Mouse (Mus musculus): ENCODE results near the gene Odf3l1.
"Not testable (repeated sequence)": the region's sequence is repeated elsewhere in the genome, so short reads cannot be mapped to it uniquely, and the experiment has no call there.

The Odf3l1 gene

DNA sequence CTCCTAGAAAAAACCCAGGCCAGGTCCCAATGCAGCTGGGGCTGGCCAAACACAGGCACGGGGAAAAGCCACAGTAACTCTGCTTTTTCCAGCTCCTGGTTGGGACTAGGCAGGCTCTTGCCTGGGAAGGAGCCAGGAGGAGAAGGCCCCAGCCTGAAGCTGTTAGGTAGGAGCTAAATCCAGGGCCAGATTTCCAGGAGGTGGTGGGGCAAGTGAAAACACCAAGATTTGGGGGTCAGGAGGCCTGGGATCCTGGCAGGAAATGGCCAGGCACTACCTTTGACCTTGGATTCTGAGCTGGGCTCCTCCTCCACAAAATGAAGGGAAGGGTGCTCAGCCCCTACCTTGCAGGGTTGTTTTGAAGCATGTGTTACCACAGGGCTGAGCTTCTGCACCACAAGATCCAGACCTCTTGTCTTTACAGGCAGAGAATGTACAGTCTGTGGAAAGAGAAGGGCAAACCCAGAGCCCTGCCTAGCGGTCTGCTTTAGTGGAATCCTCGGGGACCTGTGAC, at the start of gene Odf3l1:
TSS of gene Odf3l1 (minus strand) at position 464 of the 514 bp plus-strand sequence.
- no peak for DNase-seq (ENCODE audit: low read depth in 2 of 2, low spot score in 2 of 2)

DNA sequence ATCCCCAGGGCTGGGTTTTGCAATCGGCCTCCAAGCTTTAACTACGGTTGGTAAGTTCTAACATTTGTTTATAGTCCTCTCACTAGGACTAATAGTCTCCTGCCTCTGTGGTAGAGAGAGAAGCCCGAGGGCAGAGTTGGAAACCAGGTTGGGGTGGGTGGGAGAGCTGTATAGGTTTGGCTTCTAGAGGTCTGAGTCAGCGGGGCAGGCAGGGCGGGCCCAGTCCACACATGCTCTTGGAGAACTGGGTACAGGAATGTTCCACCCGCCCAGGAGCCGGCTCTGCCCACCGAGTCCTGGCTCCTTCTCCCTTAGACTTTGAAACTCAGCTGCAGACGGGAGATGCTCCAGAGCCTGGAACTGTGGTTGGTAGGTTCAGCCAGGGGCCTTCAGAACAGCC, 49.5 kb upstream of the Odf3l1 start:
- DNase-seq (ENCODE audit: low read depth in 2 of 2, low spot score in 2 of 2) = no peak

DNA sequence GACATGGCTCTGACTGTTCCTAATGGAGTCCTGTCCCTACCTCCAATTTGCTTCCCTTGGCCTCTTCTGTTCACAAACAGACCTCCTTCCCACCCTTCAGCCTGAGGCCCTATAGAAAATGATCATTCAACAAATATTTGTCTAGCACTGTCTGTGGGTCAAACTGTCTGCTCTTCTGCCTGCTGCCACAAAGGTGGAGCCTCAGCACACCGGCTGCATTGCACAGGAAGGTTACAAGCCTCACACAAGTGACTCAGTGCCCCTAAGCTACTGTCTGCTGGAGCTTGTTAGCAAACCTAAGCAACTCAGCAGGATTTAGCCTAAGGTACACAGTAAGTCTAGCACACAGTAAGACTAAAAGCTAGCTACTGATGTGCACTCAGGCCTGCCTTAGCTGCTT, 46.5 kb upstream of the Odf3l1 start:
- no peak for DNase-seq (ENCODE audit: low read depth in 2 of 2, low spot score in 2 of 2)

DNA sequence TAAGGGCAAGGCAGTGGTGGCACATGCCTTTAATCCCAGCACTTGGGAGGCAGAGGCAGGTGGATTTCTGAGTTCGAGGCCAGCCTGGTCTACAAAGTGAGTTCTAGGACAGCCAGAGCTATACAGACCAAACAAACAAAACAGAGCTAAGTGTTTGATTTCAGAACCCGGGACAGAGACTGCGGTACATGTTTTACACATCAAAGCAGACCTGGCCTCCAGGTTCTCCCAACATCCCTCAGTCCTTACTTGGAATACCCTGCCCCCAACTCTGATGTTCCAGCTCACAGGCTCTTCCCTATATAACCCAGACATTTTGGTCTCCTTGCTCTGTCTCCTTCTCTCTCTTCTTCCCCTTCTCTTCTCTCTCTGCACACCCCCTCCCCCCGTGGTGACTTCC, 45.5 kb upstream of the Odf3l1 start:
- not testable (repeated sequence) for DNase-seq (ENCODE audit: low read depth in 2 of 2, low spot score in 2 of 2)

DNA sequence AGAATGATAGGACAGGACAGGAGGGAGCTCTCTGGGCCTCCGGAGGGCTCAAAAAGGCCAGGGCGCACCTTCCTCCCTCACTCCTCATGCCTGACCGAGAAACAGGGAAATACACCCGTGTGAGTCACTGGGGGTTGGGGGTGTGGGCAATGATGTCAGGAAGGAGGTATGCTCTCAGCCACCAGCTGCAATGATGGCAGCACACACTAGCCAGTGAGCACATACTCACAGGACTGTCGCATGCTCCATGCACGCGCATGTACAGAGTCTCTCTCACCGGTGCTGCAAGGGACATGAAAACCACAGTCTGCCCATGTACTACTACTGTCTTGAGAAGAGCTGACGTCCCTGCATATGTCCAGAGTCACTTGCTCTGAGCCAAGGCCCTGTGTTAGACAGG, 43.1 kb upstream of the Odf3l1 start:
- DNase-seq (ENCODE audit: low read depth in 2 of 2, low spot score in 2 of 2) = no peak

DNA sequence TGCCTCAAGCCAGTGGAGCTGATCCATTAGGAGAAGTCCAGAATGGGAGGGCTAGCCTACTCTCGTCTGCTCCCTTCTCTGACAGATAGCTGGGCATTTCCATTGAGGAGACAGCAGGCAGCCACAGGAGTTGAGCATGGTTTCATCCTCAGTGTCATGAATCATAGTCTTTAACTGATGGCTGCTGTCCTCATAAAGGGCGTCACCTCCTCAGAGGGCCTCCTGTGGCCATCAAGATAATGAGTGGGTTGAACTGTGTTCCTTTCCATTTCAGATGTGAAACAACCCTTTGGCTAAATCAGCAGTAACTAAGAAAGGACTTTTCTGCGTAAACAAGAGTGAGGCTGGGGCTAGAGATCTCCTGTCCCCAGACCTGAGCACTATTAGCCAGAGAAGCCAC, 39.2 kb upstream of the Odf3l1 start:
- DNase-seq (ENCODE audit: low read depth in 2 of 2, low spot score in 2 of 2) = no peak

DNA sequence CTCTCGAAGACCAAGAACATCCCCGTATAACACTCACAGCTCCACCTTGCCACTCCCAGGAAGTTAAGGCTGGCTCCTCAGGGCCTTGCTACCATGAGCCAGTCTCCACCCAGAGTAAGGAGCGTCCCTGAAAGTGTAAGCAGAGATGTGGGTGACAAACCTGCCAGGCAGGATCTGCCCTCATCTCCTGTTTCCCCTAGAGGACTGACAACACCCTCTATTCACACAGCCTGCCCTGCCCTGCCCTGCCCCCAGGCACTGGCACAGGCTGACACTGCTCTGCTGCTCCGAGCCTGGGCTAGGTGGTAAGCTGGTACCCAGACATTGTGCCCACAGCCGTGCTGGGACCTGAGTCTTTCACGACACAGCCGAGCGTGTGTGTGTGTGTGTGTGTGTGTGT, 36.7 kb upstream of the Odf3l1 start:
- DNase-seq (ENCODE audit: low read depth in 2 of 2, low spot score in 2 of 2) = no peak

DNA sequence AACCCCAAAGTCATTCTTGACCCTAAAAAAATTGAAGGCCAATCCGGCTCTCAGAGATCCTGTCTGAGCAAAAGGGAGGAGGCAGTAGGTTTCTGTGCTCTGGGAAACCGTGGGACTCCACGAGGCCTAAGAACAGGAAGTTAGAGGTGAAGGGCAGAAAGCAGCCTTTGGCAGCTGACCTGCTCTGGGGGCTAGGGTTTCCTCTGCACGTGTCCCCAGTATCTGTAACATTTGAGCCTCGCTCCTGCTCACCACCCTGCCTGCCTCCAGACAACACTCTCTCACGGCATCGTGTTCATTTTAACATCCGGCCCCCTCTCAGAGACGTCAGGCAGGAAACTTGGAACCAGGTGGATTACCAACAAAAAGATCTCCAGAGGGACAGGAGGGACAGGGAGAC, 36.1 kb upstream of the Odf3l1 start:
- DNase-seq (ENCODE audit: low read depth in 2 of 2, low spot score in 2 of 2) = no peak

DNA sequence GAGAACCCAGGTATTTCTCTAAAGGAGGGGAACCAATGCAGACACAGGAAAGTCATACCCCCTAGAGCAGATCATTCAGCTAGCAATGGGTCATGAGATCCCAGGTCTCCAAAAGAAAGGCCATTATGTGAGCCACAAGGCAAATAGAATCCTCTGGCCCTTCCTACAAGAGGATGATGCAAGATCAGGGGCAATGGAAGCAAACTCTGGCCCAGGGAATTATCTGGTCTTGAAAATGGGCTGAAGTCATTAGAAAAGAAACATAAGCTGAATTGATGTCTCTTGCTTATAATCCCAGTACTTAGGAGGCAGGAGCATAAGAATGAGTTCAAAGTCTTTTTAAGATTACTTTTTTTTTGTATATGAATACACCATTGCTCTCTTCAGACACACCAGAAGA, 35.6 kb upstream of the Odf3l1 start:
- DNase-seq (ENCODE audit: low read depth in 2 of 2, low spot score in 2 of 2) = no peak

DNA sequence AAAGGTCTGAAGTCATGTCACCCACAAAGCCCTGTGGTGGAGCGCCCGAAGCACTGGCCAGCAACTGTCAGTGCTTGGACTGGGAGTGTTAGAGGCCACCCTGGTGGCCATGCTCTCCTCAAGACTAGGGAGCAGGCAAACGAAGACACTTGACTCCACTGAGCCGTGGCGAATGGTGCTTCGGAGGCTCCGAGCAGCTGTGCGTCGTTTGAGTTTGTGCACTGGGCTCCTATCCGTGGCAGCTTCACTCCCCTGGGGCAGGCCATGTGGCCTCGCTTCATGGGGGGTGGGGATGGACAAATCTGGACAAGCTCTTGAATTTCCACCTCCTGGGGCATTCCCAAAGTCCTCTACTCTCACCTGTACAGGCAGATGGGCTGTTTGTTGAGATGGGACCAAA, 34.9 kb upstream of the Odf3l1 start:
- no peak for DNase-seq (ENCODE audit: low read depth in 2 of 2, low spot score in 2 of 2)

DNA sequence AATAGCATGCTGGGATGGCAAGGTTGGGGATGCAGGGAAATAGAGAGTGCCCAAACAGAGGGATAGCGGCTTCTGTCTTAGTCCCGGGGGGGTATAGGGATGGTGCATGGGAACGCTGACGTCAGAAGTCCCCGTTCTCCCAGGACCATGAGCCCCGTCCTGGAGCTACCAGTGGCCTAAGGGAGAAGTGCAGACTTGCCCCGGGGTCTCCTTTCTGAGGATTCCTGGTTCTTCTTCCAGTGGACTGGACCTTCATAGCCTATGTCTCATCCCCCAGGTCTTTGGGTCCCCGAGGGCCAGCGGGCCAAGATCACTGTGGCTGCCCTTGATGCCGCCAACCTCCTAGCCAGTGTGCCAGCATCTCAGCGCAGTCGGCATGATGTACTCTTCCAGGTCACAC, 32.3 kb upstream of the Odf3l1 start:
- DNase-seq (ENCODE audit: low read depth in 2 of 2, low spot score in 2 of 2) = no peak

DNA sequence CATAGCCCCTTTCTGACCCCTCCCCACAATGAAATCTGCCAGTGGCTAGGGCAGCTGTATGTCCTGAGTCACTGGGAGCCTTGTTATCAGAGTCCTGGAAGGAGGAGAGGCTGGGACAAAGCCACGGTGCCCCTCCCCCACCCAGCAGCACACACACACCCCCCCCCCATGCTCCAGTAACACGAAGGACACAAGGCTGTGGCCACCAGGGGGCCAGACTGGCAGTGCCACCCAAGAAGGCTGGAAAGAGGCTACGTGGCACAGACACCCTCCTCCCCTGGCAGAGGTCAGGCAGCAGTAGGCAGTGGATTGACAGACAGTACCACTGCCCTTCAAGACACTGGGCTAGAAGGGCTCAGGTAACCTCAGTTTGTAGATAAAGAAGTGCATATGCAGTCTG, 29.5 kb upstream of the Odf3l1 start:
- no peak for DNase-seq (ENCODE audit: low read depth in 2 of 2, low spot score in 2 of 2)

DNA sequence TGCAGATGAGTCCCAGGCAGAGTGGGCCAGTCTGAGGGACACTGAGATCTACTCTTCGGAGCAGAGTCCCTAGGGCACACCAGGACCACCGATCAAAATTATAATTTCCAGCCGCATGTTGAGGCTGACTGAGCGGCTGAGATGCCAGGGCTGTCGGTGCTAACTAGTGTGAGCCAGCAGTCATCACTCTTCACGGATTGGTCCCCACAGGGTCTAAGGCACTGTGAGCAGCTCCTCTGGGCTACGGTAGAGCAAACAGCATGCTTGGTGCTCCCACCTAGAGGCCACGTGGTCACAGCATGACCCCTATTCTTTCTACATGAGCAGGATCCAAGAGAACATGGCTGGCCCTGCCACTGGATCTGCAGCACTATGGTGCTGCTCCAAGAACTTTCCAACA, 28.8 kb upstream of the Odf3l1 start:
- no peak for DNase-seq (ENCODE audit: low read depth in 2 of 2, low spot score in 2 of 2)

DNA sequence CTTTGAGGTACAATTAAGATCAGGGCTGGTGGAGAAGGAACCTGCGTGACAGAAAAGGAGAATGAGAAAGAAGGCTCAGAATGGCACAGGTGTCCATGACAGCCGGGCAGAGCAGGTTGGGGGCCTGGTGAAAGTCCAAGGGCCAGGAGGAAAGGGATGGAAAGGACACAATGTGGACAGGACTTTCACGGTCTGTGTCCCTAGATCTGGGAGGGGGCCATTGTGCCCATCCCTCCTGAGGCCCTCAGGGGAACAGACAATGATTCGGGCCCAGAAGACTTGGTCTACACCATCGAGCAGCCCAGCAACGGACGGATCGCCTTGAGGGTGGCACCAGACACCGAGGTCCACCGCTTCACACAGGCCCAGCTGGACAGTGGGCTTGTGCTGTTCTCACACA, 27.6 kb upstream of the Odf3l1 start:
- DNase-seq (ENCODE audit: low read depth in 2 of 2, low spot score in 2 of 2) = no peak

DNA sequence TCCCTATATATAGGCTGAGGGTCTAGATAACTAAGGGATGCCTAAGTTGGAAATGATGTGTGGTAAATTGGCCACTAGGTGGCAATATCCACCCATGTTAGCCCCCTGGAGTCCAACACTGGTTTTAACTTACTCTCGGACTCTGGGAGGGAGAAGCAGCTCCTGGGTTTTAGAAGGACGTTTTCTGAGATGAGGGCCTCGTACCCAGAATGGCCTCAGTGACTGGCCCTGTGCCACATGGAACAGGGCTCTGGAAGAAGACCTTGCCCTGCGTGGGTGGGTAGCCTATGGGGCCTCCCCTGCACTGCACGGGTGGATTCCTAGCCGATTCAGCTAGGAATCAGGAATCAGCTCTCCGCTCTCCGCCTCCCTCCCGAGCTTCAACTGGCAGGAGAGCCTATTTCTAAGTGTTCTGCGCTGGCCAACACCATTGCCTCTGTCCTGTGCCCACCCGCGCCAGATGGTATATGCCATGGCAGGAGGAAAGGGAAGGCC, 27.1 kb upstream of the Odf3l1 start:
- DNase-seq (ENCODE audit: low read depth in 2 of 2, low spot score in 2 of 2) = peak; percentile 50 to 63

DNA sequence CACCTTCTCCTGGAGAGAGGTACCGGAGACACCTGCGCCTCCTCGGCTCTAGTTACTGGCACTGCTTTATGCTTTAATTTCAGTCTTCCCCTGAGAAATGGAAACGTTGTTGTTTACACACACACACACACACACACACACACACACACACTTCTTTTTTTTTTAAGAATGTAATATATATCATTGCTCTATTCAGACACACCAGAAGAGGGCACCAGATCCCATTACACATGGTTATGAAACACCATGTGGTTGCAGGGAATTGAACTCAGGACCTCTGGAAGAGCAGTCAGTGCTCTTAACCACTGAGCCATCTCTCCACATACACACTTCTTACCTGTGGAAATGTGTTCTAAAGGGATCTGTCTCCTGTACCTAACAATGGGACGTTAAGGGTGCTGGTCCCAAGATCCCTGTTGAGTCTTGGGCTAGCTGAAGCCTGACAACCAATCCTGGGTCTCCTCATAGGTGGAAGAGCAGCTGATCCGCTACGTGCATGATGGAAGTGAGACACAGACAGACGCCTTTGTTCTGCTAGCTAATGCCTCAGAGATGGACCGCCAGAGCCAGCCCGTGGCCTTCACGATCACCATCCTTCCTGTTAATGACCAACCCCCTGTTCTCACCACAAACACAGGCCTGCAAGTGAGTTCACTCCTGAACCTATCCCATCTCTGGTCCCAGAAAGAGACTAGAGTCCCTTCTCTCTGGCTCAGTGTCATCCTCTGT, 26.2 kb upstream of the Odf3l1 start:
- no peak for DNase-seq (ENCODE audit: low read depth in 2 of 2, low spot score in 2 of 2)

DNA sequence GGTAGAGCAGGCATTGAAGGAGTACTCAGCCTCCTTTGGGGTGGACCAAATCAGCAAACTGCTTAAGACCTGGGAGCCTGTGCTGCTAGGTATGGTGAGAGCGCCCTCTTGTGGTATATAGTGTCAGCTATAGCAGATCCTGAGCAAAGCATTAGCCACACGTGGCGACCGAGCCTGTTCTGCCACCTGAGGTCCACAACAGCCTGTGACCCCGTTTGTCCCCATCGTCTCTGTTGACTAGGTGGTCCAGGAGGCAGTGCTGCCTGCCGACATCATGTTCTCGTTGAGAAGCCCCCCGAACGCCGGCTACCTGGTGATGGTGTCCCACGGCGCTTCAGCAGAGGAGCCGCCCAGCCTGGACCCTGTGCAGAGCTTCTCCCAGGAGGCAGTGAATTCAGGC, 25.3 kb upstream of the Odf3l1 start:
- DNase-seq (ENCODE audit: low read depth in 2 of 2, low spot score in 2 of 2) = peak; percentile 58 to 64

DNA sequence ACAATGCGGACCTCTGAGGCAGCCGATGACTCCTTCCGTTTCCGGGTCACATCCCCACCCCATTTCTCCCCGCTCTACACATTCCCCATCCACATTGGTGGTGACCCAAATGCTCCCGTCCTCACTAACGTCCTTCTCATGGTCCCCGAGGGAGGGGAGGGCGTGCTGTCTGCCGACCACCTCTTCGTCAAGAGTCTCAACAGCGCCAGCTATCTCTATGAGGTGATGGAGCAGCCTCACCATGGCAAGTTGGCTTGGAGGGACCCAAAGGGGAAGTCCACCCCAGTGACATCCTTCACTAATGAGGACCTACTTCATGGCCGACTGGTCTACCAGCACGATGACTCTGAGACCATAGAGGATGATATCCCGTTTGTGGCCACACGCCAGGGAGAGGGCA, 23.1 kb upstream of the Odf3l1 start:
- no peak for DNase-seq (ENCODE audit: low read depth in 2 of 2, low spot score in 2 of 2)

DNA sequence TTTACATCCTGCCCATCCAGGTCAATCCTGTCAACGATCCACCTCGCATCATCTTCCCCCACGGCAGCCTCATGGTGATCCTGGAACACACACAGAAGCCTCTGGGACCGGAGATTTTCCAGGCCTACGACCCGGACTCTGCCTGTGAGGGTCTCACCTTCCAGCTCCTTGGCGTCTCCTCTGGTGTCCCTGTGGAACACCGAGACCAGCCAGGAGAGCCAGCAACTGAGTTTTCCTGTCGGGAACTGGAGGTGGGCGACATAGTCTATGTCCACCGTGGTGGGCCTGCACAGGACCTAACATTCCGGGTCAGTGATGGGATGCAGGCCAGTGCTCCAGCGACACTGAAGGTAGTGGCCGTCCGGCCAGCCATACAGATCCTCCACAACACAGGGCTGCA, 22.1 kb upstream of the Odf3l1 start:
- DNase-seq (ENCODE audit: low read depth in 2 of 2, low spot score in 2 of 2) = no peak

DNA sequence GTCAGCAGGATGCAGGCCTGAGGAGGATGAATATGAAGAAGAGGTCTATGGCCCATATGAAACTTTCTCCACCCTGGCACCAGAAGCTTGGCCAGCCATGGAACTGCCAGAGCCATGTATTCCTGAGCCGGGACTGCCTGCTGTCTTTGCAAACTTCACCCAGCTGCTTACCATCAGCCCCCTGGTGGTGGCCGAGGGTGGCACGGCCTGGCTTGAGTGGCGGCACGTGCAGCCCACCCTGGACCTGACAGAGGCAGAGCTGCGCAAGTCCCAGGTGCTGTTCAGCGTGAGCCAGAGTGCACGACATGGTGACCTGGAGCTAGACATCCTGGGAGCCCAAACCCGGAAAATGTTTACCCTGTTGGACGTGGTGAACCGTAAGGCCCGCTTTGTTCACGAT, 21.6 kb upstream of the Odf3l1 start:
- no peak for DNase-seq (ENCODE audit: low read depth in 2 of 2, low spot score in 2 of 2)

DNA sequence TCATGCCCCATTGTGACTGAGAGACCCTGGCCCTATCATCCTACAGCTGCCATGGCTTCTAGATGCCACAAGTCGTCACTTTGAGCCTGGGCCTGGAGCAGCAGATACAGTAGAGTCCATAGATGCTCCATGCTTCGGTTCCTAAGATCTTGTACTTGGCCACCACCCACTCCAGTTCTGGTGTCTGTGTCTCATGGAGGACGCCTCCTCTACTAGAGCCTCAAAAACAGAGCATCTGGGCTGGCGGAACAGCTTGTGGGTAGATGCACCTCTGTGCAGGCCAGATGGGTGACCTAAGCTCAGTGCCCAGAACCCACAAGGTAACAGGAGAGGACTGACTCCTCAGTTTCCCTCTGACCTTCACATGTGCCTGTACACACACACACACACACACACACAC, 19.8 kb upstream of the Odf3l1 start:
- DNase-seq (ENCODE audit: low read depth in 2 of 2, low spot score in 2 of 2) = no peak

DNA sequence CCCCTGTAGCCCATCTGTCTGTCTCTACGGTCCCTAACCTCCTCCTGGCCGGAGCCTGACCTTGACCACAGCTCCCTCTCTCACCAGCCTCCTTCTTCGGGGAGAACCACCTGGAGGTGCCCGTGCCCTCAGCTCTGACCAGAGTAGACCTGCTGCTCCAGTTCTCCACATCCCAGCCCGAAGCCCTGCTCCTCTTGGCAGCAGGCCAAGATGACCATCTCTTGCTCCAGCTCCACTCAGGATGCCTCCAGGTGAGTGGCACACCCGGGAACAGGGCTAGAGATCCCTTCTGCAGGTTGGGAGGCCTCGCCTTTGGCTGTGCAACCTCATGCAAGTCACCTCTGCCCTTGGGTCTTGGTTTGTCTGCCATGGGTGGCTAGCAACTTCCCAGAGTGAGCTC, 19.0 kb upstream of the Odf3l1 start:
- no peak for DNase-seq (ENCODE audit: low read depth in 2 of 2, low spot score in 2 of 2)

DNA sequence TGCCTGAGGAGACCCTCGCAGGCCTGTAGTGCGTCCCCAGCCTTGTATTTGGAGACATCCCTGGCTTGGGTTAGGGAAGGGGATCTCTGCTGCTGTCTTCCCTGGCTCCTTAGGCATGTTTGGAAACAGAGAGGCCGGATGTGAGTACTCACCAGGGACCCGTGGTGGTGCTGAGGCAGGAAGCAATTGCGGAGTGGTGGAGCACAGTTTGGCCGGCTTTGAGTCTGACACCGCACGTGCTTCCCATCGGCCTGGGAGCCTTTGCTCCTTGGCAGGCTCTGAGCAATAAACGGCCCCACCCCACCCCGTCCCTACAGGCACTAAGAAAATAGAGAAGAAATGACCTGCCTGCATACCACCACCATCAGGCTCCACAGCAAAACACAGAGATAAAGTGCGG, 18.3 kb upstream of the Odf3l1 start:
- no peak for DNase-seq (ENCODE audit: low read depth in 2 of 2, low spot score in 2 of 2)

All from CD8-positive naive resting alpha-beta T cell, adult 2 months (primary cell).